Mouse (Mus musculus): ENCODE measurements at regions not wholly inside any gene's neighbourhood (a gene's known extent, or its start where the extent isn't known, plus 50 kb on each side); places are given as distances from the start of the nearest gene placed in this dataset.

DNA sequence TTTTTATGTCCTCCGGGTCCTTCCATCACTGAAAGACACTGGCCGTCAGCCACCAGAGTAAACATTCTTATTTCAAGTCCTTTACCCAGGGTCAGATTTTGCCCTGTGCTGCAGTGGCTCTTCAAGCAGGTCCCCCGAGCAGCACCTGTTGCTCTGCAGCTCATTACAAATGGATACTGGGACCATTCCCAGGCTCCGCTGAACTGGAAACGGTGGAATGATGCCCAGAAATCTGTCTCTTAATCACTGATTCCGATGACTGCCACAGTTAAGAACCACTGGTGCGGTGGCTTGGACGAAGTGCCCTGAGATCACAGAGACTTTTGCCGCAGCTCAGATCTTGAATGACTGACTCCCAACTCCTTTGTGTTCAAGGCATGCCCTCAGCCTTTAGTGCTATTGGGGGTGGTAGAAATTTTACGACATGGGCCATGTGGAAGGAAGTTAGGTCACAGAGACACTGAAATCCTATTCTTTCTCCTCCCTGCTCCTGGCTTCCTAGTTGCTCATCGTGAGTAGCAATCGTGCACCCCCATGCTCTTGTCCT lies 179.6 kb upstream of the Prickle1 start:
- TF ChIP-seq CTCF (IDR thresholded peaks at IDR 0.05; ENCODE audit: extremely low read depth, insufficient read depth, low read length) (no peak), POLR2A (IDR thresholded peaks at IDR 0.05; ENCODE audit: extremely low read depth, insufficient read depth, low read length) (no peak)
